In the genomic region with DNA sequence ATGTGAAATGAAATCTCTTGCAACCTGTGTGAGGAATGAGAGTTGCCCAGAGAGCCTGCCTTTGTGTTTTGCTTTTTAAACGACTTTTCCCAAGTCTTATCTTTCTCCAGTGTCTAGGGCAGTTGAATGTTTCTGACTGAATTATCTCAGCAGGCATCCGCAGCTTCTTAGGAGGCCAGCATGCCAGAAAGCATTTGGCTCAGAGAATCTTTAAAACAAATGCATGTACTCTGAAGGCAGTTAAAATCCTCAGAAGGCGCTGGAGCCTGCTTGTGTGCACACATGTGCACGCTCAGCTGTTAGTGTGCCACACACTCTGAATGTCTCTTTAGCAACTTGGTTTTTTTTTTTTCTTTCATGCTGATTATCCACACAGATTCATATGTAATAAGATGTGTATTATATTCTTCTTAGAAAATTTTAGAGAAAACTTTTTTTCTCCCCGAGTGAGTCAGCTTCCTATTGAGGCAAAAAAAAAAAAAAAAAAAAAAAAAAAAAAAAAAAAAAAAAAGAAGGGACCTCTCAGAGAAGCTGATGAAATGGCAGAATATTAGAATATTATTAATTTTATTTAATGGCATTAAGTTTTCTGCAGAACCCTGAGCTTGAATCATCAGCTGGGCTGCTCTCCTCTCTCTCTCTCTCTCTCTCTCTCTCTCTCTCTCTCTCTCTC, we compare ENCODE assay signal across 13 mouse cellular contexts.
A peak's percentile ranks its signal among the peaks of the same experiment; 100 is the strongest.
DNase-seq lines count a peak whose midpoint lies in the region; ATAC-seq lines count a peak whose summit lies in the region.
"Had no signal": no experiment of that assay in that cellular context is flagged by ENCODE, and none has a peak within 500 bp of the region (broad histone marks: within the 10 kb centered on the region; RNA-seq: fewer than 3 reads in every experiment).

No protein-coding gene starts in this region.

- H3K9ac ChIP-seq in neural tube, embryonic 11.5 days (ENCODE audit: low read length): no peak overlapping the region
- no peak overlapping the region for H3K9ac ChIP-seq in embryonic facial prominence, embryonic 14.5 days (ENCODE audit: low read depth, low read length)
- no peak overlapping the region for H3K9ac ChIP-seq in limb, embryonic 13.5 days
- H3K9ac ChIP-seq: embryonic facial prominence, embryonic 15.5 days; liver, embryonic 14.5 days had no signal

- no peak overlapping the region for H3K4me3 ChIP-seq in neural tube, embryonic 11.5 days (ENCODE audit: low read depth, low read length)
- no peak overlapping the region for H3K4me3 ChIP-seq in embryonic facial prominence, embryonic 14.5 days (ENCODE audit: low read depth, low read length)
- H3K4me3 ChIP-seq in limb, embryonic 13.5 days: no peak overlapping the region
- H3K4me3 ChIP-seq: embryonic facial prominence, embryonic 15.5 days had no signal

- H3K4me2 ChIP-seq in neural tube, embryonic 11.5 days (ENCODE audit: low read depth): no peak overlapping the region
- no peak overlapping the region for H3K4me2 ChIP-seq in embryonic facial prominence, embryonic 14.5 days (ENCODE audit: low read depth, low read length)
- H3K4me2 ChIP-seq in limb, embryonic 13.5 days (replicated peaks): no peak overlapping the region
- H3K4me2 ChIP-seq: embryonic facial prominence, embryonic 15.5 days had no signal

- 29% methylated on average over 5 of the region's 5 CpGs for WGBS in neural tube, embryonic 11.5 days
- 23% methylated on average over 5 of the region's 5 CpGs for WGBS in embryonic facial prominence, embryonic 14.5 days
- WGBS in limb, embryonic 13.5 days: 34% methylated on average over 5 of the region's 5 CpGs

- no peaks in the 10 kb centered on the region for H3K9me3 ChIP-seq in neural tube, embryonic 11.5 days (ENCODE audit: control insufficient read depth, low read length)
- H3K9me3 ChIP-seq in embryonic facial prominence, embryonic 14.5 days (ENCODE audit: control insufficient read depth, low read length): no peaks in the 10 kb centered on the region
- H3K9me3 ChIP-seq in limb, embryonic 13.5 days: no peaks in the 10 kb centered on the region
- H3K9me3 ChIP-seq: embryonic facial prominence, embryonic 15.5 days had no signal

- DNase-seq in neural tube, embryonic 11.5 days (ENCODE audit: low spot score): peak; percentile 23
- no peak for DNase-seq in neural tube, embryonic 10.5 days (ENCODE audit: extremely low spot score, low spot score)
- peak; percentile 70 for DNase-seq in embryonic facial prominence, embryonic 14.5 days (ENCODE audit: low spot score)
- peak; percentile 7 for DNase-seq in yolk sac, embryonic 10.5 days (ENCODE audit: low spot score)
- no peak for DNase-seq in urinary bladder, adult 18-20 months (ENCODE audit: low spot score in 2 of 2)
- DNase-seq in right cerebral cortex, postnatal 4 days: no peak
- DNase-seq in cerebellum, adult 11-12 months: no peak
- DNase-seq: adrenal gland, adult 2 months; cerebellum, adult 2 months had no signal

- H3K4me1 ChIP-seq in neural tube, embryonic 11.5 days (ENCODE audit: control insufficient read depth, insufficient read depth, low read length): peaks cover 18% of the 10 kb centered on the region
- H3K4me1 ChIP-seq in embryonic facial prominence, embryonic 14.5 days (ENCODE audit: control insufficient read depth, insufficient read depth, low read length): peaks cover 23% of the 10 kb centered on the region
- H3K4me1 ChIP-seq in limb, embryonic 13.5 days: peaks cover 30% of the 10 kb centered on the region
- H3K4me1 ChIP-seq: embryonic facial prominence, embryonic 15.5 days had no signal

- no peak for ATAC-seq in neural tube, embryonic 11.5 days (ENCODE audit: insufficient read depth, low FRiP score, low TSS enrichment)
- no peak for ATAC-seq in embryonic facial prominence, embryonic 14.5 days (ENCODE audit: low read depth)
- ATAC-seq in limb, embryonic 13.5 days (ENCODE audit: low FRiP score, low read depth): no peak
- ATAC-seq: intestine, postnatal 0 days had no signal

- no peaks in the 10 kb centered on the region for H3K36me3 ChIP-seq in neural tube, embryonic 11.5 days (ENCODE audit: control insufficient read depth, insufficient read depth, low read length)
- no peaks in the 10 kb centered on the region for H3K36me3 ChIP-seq in embryonic facial prominence, embryonic 14.5 days (ENCODE audit: control insufficient read depth, insufficient read depth, low read length)
- H3K36me3 ChIP-seq in limb, embryonic 13.5 days: no peaks in the 10 kb centered on the region
- H3K36me3 ChIP-seq: embryonic facial prominence, embryonic 15.5 days had no signal

- H3K27ac ChIP-seq in neural tube, embryonic 11.5 days (ENCODE audit: low read depth, low read length): no peak overlapping the region; the same call in 1 of the 2 replicates
- H3K27ac ChIP-seq in embryonic facial prominence, embryonic 14.5 days (replicated peaks; ENCODE audit: low read depth, low read length): 0 out of 2 replicates have a peak overlapping the region, but pooled peaks have one; percentile 24
- H3K27ac ChIP-seq in limb, embryonic 13.5 days: 0 out of 2 replicates have a peak overlapping the region, but pooled peaks have one; percentile 29
- H3K27ac ChIP-seq: embryonic facial prominence, embryonic 15.5 days; liver, embryonic 14.5 days had no signal

- H3K27me3 ChIP-seq in neural tube, embryonic 11.5 days (ENCODE audit: control insufficient read depth, insufficient read depth, low read length): no peaks in the 10 kb centered on the region
- no peaks in the 10 kb centered on the region for H3K27me3 ChIP-seq in embryonic facial prominence, embryonic 14.5 days (replicated peaks; ENCODE audit: control insufficient read depth, insufficient read depth, low read length)
- H3K27me3 ChIP-seq in limb, embryonic 13.5 days: no peaks in the 10 kb centered on the region
- H3K27me3 ChIP-seq: embryonic facial prominence, embryonic 15.5 days had no signal

Comparison
In these comparisons a context has a peak if more than half of its experiments do, and no peak if none do; other contexts are left out.
1. DNase-seq: peak in neural tube, embryonic 11.5 days (single experiment), embryonic facial prominence, embryonic 14.5 days (single experiment) and yolk sac, embryonic 10.5 days (single experiment); none in neural tube, embryonic 10.5 days (single experiment), urinary bladder, adult 18-20 months (0 of 2), right cerebral cortex, postnatal 4 days (single experiment) and cerebellum, adult 11-12 months (single experiment).